Mouse (Mus musculus): ENCODE data around the gene Tanc2.

Gene Tanc2

GRCm38 (mm10) chr11:105955815-105956430 lies 366.1 kb downstream of the Tanc2 start:
- DNase-seq (ENCODE audit: low spot score): no peak

- no peak for DNase-seq (ENCODE audit: low spot score)
Measured at GRCm38 (mm10) chr11:105957501-105957900, 367.7 kb downstream of the Tanc2 start.

GRCm38 (mm10) chr11:105958566-105958965 lies 368.8 kb downstream of the Tanc2 start:
- no peak for DNase-seq (ENCODE audit: low spot score)

- DNase-seq (ENCODE audit: low spot score): no peak
Measured at GRCm38 (mm10) chr11:105959355-105959754, 369.6 kb downstream of the Tanc2 start.

- DNase-seq (ENCODE audit: low spot score): no peak
Measured at GRCm38 (mm10) chr11:105964691-105965090, 374.9 kb downstream of the Tanc2 start.

- no peak for DNase-seq (ENCODE audit: low spot score)
Measured at GRCm38 (mm10) chr11:105966288-105966687, 376.5 kb downstream of the Tanc2 start.

- DNase-seq (ENCODE audit: low spot score): no peak
Measured at GRCm38 (mm10) chr11:105967741-105968574, 378.2 kb downstream of the Tanc2 start, which contains the start of gene Ace. Gene Ace (plus strand): TSS chr11:105967945.

DNA sequence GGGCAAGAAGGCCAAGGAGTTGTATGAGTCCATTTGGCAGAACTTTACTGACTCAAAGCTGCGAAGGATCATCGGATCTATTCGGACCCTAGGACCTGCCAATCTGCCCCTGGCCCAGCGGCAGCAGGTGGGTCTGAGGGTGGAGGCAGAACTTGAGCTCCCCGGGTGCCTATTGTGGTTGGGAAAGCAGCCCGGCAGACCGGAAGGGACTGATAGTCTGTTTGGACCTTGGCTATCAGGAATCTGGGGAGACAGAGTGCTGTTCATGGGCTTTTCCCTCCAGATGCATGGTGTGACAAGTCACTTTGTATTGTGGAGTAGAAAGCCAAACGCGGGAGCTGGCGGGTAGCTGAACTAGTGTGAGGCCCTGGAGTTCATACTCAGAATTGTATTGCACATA lies 379.2 kb downstream of the Tanc2 start:
- DNase-seq (ENCODE audit: low spot score): no peak

GRCm38 (mm10) chr11:105969516-105969915 lies 379.7 kb downstream of the Tanc2 start:
- DNase-seq (ENCODE audit: low spot score): no peak

DNA sequence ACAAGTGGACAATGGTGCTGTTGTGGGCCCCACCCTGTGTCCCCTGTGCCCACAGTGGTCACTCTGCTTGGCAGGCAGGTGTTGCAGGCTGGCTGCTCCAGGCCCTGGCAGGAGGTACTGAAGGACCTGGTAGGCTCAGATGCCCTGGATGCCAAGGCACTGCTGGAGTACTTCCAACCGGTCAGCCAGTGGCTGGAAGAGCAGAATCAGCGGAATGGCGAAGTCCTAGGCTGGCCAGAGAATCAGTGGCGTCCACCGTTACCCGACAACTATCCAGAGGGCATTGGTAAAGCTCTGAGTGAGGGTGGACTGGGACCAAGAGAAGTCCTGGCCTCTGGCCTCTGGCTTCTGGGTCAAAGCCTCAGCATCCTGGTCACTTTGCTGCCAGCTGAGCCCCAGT lies 384.8 kb downstream of the Tanc2 start:
- DNase-seq (ENCODE audit: low spot score): no peak

GRCm38 (mm10) chr11:105975050-105975449 lies 385.3 kb downstream of the Tanc2 start:
- DNase-seq (ENCODE audit: low spot score): no peak

DNA sequence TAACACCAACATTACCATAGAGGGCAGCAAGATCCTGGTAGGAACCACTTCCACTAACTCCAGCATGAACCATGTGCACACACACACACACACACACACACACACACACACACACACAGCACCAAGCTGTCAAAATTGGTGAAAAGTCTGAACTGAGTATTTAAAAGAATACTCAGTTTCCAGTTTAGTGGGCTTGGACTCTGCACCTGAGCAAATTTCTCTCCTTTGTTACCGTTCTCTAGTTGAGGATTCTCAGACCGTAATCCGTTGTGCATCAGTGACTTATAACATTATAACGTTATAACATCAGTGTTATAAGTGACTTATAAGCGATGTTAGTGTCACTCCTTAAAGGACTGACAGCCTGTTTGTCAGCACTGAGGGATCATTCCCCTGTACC lies 385.9 kb downstream of the Tanc2 start:
- no peak for DNase-seq (ENCODE audit: low spot score)

DNA sequence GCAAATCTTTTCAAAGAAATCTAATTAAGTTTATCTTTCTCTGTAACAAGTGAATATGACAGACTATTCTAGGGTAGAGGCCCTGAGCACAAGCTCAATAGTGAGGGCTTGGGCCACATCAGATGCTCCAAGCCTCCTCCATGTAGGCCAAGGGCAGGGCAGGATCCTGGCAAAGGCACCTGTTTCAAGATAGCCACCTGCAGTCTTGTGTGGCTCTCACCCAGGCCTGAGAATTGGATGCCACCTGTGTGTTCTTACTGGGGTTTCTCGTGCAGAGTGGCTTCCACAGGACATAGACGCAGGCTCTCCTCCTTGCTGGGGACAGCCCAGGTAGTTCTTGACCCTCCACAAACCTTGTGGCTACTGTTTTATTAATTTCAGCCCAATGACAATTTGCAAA lies 388.4 kb downstream of the Tanc2 start:
- no peak for DNase-seq (ENCODE audit: low spot score)

- DNase-seq (ENCODE audit: low spot score): no peak
Measured at GRCm38 (mm10) chr11:105978634-105979033, 388.8 kb downstream of the Tanc2 start.

All from urinary bladder, postnatal 10 days (tissue).